Mouse (Mus musculus) embryonic fibroblast, embryonic 13.5 days (primary cell): Measurements from ENCODE around the gene Schip1.

Source experiments
- CTCF ChIP-seq: IDR thresholded peaks from 2 replicates; pipeline ENCODE4 v1.5.1; 2011; ENCODE audit warnings: mild to moderate bottlenecking, control low read depth, low read length, moderate library complexity, borderline replicate concordance; ENCODE audit not compliant: insufficient read depth
- POLR2A ChIP-seq: IDR thresholded peaks from 2 replicates; pipeline ENCODE4 v1.6.1; 2011; ENCODE audit warnings: low read depth, mild to moderate bottlenecking, control low read depth, low read length, moderate library complexity

DNA sequence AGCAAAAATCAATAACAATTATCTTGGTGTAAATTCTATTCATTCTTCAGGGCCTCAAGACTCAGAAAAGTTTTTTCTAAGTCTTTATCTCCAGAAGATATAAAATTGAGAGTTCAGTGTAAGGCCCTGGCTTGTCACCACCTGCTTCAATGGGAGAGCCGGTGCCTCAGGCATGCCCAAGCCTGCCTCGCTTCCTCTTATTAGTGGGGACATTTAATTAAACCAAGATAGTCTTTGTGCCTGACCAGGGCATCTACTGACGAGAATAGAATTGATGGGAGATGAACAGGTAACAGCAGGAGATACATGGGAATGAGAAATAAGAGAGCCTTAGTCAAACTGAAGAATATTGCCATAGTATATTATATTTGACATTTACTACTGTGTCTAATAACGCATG lies 27.5 kb downstream of the Schip1 start:
- TF ChIP-seq CTCF (no peak), POLR2A (no peak)
